Mouse (Mus musculus): ENCODE measurements around the gene Gpr156.

DNA sequence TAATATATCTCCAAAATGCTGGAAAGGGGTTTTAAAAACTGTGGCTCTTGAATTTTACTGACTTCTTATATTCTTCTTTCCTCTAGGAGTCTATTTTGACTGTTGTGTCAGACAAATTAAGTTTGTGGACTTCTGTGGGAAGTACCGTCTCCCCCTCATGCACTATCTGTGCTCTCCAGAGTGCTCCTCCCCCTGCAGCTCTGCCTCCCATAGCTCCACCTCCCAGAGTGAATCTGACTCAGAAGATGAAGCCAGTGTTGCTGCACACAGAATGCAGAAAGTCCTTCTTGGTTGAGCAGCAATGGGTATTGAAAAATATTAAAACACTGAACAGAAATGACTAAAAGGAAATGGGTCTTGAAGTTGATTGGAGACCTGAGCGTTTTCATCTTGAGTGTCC is 35.1 kb upstream of the Gpr156 start:
- TF ChIP-seq EP300 (optimal IDR thresholded peaks at IDR 0.05) (no peak), CTCF (IDR thresholded peaks at IDR 0.05; ENCODE audit: low read depth) (no peak)
